Mouse (Mus musculus): ENCODE measurements around the gene Cyp3a11. TPM values are rescaled to one million over a fixed set of nuclear protein-coding genes. Genes with fewer than 3 reads are reported as not detected.
"Not testable (repeated sequence)": the region's sequence is repeated elsewhere in the genome, so short reads cannot be mapped to it uniquely, and the experiment has no call there.

Gene Cyp3a11
- total RNA-seq (2021): 1 to 10 TPM in 1 of 2 experiments, not detected in 1; 1.1 TPM
- long read RNA-seq, experiment 1: 0 reads
- long read RNA-seq, experiment 2: 0 reads

DNA sequence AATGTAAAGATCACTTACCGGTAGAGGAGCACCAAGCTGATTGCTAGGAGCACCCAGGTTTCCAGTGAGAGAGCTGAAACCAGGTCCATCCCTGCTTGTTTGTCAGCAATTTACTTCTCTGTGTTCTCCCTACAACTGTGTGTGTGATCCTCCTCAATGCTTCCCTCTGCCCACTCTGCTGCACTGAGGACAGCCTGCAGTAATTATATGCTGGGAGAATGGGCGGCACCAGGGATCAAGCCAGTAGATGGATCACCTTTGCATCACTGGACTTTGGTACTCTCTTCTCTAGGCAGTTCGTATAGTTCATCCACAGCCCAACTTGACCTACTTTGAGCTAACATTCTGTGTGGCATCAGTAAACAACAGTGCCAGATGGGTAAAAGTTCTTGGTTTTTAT lies at the start of gene Cyp3a11:
TSS of gene Cyp3a11 (minus strand) at position 277 of the 400 bp plus-strand sequence.
- DNase-seq (ENCODE audit: low spot score in 2 of 2): no peak

GRCm38 (mm10) chr5:145912912-145913311 lies 33.1 kb upstream of the Cyp3a11 start:
- no peak for DNase-seq (ENCODE audit: low spot score in 2 of 2)

DNA sequence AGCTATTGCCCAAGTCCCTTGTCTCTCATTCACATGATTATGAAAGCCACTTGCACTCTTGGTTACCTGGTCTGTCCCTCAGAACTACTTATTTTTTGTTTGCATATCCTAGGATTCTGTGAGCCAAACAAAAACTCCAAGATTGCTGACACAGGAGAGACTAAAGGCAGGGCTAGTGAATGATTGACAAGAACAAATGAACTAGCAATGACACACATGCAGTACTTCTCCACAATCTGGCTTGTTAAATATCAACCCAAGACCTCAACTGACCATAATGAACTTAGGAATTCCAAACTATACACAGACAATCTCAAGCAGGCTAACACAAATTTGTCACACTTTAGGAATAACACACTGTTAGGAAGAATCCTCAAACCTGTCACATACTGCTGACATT lies 32.0 kb upstream of the Cyp3a11 start:
- DNase-seq (ENCODE audit: low spot score in 2 of 2): no peak

GRCm38 (mm10) chr5:145906937-145907336 lies 27.2 kb upstream of the Cyp3a11 start:
- DNase-seq (ENCODE audit: low spot score in 2 of 2): not testable (repeated sequence)

DNA sequence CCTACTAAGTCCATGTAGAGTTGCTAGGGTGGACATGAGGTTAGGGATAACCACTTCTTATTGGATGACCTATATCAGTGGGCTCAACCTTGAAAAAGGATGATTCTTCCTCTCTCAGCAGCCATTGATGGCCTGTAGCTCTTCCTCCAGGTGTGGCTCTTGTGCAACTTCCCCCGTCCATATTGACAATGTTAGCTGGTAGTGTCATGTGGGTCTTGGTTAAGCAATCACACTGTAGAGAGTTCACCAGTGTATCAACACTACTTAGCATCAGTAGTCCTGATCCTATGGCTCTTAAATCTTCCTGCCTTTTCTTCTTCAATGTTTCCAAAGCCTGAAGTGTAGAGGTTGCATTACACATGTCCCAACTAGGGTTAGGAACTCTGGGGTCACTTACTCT lies 24.8 kb upstream of the Cyp3a11 start:
- DNase-seq (ENCODE audit: low spot score in 2 of 2): no peak

DNA sequence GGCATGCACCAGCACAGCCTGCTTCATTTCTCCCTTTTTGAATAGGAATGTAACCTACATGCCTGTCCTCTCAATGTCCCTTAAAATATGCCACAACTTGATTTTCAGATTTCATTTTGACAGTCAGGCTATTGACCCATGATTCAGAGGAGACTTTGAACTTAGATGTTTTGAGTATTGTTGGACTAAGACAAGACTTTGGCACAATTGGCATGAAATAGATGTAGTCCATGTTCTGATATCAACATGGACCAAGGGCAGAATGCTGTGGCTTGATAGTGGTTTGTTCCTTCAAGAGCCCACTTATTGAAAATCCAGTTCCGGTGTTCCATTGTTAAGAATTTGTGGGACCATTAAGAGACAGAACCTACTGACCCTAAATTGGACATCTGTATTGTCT lies 23.6 kb upstream of the Cyp3a11 start:
- DNase-seq (ENCODE audit: low spot score in 2 of 2): no peak

GRCm38 (mm10) chr5:145900436-145900990 lies 20.7 kb upstream of the Cyp3a11 start:
- no peak for DNase-seq (ENCODE audit: low spot score in 2 of 2)

DNA sequence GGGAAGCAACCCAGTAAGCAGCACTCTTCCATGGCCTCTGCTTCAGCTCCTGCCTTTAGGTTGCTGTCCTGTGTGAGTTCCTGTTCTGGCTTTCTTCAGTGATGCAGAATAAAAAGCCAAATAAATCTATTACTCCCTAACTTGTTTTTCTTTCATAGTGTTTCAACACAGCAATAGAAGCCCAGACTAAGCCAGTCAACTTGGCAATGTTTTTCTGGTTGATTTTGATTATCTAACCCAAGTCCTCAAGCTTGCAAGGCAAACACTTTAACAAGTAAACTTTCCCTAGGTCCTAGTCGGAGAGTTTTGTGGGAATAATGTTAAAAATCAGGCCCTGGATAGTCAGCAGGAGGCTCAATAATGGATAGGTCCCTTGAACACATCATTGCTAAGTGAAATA lies 17.5 kb upstream of the Cyp3a11 start:
- no peak for DNase-seq (ENCODE audit: low spot score in 2 of 2)

- DNase-seq (ENCODE audit: low spot score in 2 of 2): no peak
These were observed 1.4 kb upstream of the Cyp3a11 start for GRCm38 (mm10) chr5:145881207-145881606.

- DNase-seq (ENCODE audit: low spot score in 2 of 2): not testable (repeated sequence)
These were observed 12.3 kb downstream of the Cyp3a11 start for GRCm38 (mm10) chr5:145867433-145867832.

DNA sequence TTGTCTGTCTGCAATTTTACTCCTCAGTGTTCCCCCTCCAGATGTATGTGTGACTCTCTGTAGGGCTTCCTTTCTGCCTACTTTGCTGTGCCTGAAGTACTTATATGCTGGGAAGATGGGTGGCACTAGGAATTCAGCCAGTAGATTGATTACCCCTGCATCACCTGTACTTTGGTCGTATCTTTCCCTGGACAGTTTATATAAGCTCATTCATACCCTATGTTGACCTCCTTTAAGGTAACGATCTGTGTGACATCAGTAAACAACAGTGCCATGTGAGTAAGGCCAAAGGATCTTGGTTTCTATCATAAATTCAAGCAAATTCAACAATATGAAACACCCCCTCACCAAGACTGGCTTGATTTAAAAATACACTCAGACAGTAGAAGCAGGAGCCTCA lies 74.0 kb downstream of the Cyp3a11 start, which contains the start of gene Cyp3a44:
TSS of gene Cyp3a44 (minus strand) at position 79 of the 400 bp plus-strand sequence.
- DNase-seq (ENCODE audit: low spot score in 2 of 2): not testable (repeated sequence)

Other genes starting within 250 kb of the Cyp3a11 start
- under 1 TPM in 1 of 2 experiments, not detected in 1; 0.41 TPM for gene Cyp3a41a, start 159.8 kb downstream of the Cyp3a11 start, total RNA-seq (2021)
- under 1 TPM in 1 of 2 experiments, not detected in 1; 0.34 TPM for gene Cyp3a44, start 74.1 kb downstream of the Cyp3a11 start, total RNA-seq (2021)
- under 1 TPM in 1 of 2 experiments, not detected in 1; 0.52 TPM for gene Cyp3a25, start 129.7 kb upstream of the Cyp3a11 start, total RNA-seq (2021)
- not detected for gene Cyp3a59, start 199.3 kb upstream of the Cyp3a11 start, total RNA-seq (2021)